Mouse (Mus musculus) right cerebral cortex, postnatal 10 days (tissue): ENCODE data around the gene Rgs1.

Source experiments
- DNase-seq, 2 experiments: peaks; one replicate each; pipeline ENCODE4 v3.0.0; 2021; ENCODE audit warnings: low spot score in 2 of 2

Rgs1 gene

GRCm38 (mm10) chr1:144248923-144249322 is at the start of gene Rgs1:
Gene Rgs1, minus strand, starts transcription at chr1:144249242.
- no peak for DNase-seq

- no peak for DNase-seq
These were observed 34.3 kb upstream of the Rgs1 start for GRCm38 (mm10) chr1:144283020-144284014.

- DNase-seq: no peak
These were observed 31.0 kb upstream of the Rgs1 start for GRCm38 (mm10) chr1:144280056-144280455.

- DNase-seq: no peak
These were observed 23.9 kb upstream of the Rgs1 start for GRCm38 (mm10) chr1:144272991-144273390.

- DNase-seq: no peak
These were observed 20.1 kb upstream of the Rgs1 start for GRCm38 (mm10) chr1:144269112-144269511.

GRCm38 (mm10) chr1:144267471-144268470 is 18.7 kb upstream of the Rgs1 start:
- no peak for DNase-seq

GRCm38 (mm10) chr1:144264000-144264399 is 15.0 kb upstream of the Rgs1 start:
- no peak for DNase-seq

GRCm38 (mm10) chr1:144262008-144262407 is 13.0 kb upstream of the Rgs1 start:
- no peak for DNase-seq

- no peak for DNase-seq
These were observed 9.7 kb upstream of the Rgs1 start for GRCm38 (mm10) chr1:144258779-144259178.

- no peak for DNase-seq
These were observed 7.7 kb upstream of the Rgs1 start for GRCm38 (mm10) chr1:144256556-144257331.

- no peak for DNase-seq
These were observed 836 bp downstream of the Rgs1 start for GRCm38 (mm10) chr1:144248206-144248605.

- DNase-seq: no peak
These were observed 1.7 kb downstream of the Rgs1 start for GRCm38 (mm10) chr1:144247382-144247781.

GRCm38 (mm10) chr1:144243511-144243910 is 5.5 kb downstream of the Rgs1 start:
- DNase-seq: peak in 1 of 2 experiments; percentile 28

- no peak for DNase-seq
These were observed 9.8 kb downstream of the Rgs1 start for GRCm38 (mm10) chr1:144239195-144239594.

- DNase-seq: no peak
These were observed 33.8 kb downstream of the Rgs1 start for GRCm38 (mm10) chr1:144215230-144215629.

- DNase-seq: no peak
These were observed 38.1 kb downstream of the Rgs1 start for GRCm38 (mm10) chr1:144210912-144211311.

- DNase-seq: no peak
These were observed 42.6 kb downstream of the Rgs1 start for GRCm38 (mm10) chr1:144206281-144207061.

GRCm38 (mm10) chr1:144204766-144205165 is 44.3 kb downstream of the Rgs1 start:
- no peak for DNase-seq

- DNase-seq: no peak
These were observed 46.1 kb downstream of the Rgs1 start for GRCm38 (mm10) chr1:144202939-144203338.

- no peak for DNase-seq
These were observed 48.5 kb downstream of the Rgs1 start for GRCm38 (mm10) chr1:144200496-144200895.
